Mouse (Mus musculus) C2C12 (cell line): ENCODE measurements around the gene Slc16a8.

Experiments used
- CTCF ChIP-seq: IDR thresholded peaks from one replicate; pipeline ENCODE4 v1.5.1; 2011; ENCODE audit not compliant: control insufficient read depth, insufficient read depth, insufficient read length
- MYOD1 ChIP-seq: IDR thresholded peaks from one replicate; pipeline ENCODE4 v1.6.1; 2011; ENCODE audit warnings: low read depth; ENCODE audit not compliant: control insufficient read depth, insufficient read length

- no peak for TF ChIP-seq CTCF
- no peak for TF ChIP-seq MYOD1
Observed at GRCm38 (mm10) chr15:79202575-79202974, 52.0 kb downstream of the Slc16a8 start.
